Mouse (Mus musculus) heart, postnatal 36 days (tissue): ENCODE results near the gene Tmem98. TPM values are rescaled to one million over a fixed set of nuclear protein-coding genes. Genes with fewer than 3 reads are reported as not detected.
A peak's percentile ranks its signal among the peaks of the same experiment; 100 is the strongest.

Experiments
- DNase-seq, 2 experiments: peaks; one replicate each; pipeline ENCODE4 v3.0.0; 2021 to 2022
- intact Hi-C: fragments of 180-260 bp; cut with DNase I; formaldehyde crosslinking; loops from one replicate; pipeline ENCODE4 v1.15.1; 2025
- total RNA-seq, 2 experiments: library from RNA; stranded (reverse); gene quantifications; 2 replicates each; pipeline ENCODE4 v1.2.3; 2021

The Tmem98 gene
- total RNA-seq, 2 experiments from 2014 or later: 14.9 to 18.3 TPM

DNA sequence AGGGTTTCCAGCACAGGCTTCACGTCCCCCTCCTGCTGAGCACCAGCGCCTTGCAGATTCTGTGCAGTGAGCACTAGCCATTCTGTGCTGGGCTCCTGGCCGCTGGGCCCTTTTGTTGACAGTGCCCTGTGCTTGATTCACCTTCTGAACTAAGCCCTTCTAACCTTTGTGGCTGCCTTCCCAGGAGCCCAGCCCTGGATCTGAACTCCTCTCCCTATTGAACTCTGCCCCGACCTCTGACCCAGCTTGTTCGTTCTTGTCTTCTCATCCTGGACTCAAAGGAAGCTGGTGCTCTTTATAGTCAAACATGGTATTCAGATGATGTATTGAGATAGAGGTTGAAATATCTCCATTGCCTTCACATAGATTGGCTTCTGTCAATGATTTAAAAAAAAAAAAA is 38.2 kb downstream of the Tmem98 start:
- intact Hi-C loops: no loop called here

GRCm38 (mm10) chr11:80851859-80852258 is 41.9 kb downstream of the Tmem98 start:
- intact Hi-C loops: loop anchor here (1.0 kb wide), 1 partner anchor 156 kb away; no protein-coding TSS in a partner anchor
- peak; percentile 17 to 28 for DNase-seq

More for the DNA sequence above, 38.2 kb downstream of the Tmem98 start:
- no peak for DNase-seq

DNA sequence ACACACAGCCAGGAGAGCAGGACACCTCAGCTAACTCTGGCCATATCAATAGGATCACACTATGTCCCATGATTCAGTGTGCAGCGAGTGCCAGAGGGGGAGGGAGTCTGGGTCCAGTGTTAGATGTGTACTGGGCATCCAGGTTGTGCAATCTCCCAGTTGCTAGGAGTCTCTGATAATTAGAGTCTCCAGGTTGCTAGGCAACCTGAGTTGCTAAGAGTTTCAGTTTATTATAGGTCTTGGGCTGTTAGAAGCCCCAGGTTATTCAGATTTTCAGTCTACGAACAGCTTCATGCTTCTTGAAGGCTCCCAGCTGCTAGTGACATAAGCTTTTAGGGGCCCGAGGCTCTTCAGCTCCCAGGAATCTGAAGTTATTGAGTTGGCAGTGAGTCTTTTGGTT is 43.0 kb downstream of the Tmem98 start:
- intact Hi-C loops: no loop called here

DNA sequence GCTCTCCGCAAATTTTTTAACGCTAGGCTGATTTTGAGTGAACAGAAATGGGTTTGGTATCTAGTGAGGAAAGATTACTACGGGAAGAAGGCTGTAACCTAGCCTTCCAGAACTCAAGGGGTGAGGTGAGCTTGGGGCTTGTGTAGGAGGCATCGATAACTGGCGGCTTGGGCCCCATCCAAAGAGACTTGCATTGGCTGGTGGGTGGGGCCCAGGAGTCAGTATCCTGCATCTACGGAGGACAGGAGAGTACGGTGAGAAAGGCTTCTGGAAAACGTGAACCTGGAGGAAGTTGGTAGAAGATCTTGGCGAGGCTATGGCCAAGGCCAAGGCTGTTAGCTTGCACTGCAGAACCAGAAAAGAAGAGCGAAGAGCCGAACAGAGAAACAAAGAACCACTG is 44.5 kb downstream of the Tmem98 start:
- DNase-seq: no peak
- intact Hi-C loops: no loop called here

More for the DNA sequence above, 43.0 kb downstream of the Tmem98 start:
- no peak for DNase-seq

DNA sequence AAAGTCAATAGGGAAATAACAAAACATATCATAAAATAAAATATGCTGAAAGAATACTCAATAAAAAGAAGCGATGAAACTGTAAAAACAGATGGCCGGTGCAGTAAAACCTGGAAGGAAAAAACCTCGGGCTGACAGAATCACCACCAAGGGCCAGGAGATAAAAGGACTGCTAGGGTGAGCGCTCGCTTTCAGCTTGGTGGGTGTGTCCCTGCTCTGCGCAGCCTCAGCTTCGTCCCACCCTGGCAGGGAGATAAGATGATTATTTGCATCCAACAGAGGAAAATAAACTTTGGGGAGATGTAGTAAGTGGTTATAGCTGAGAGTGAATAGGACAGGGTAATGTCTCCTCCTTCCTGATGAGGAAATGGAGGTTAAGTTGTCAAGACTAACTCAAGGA is 44.9 kb downstream of the Tmem98 start:
- DNase-seq: no peak
- intact Hi-C loops: no loop called here

DNA sequence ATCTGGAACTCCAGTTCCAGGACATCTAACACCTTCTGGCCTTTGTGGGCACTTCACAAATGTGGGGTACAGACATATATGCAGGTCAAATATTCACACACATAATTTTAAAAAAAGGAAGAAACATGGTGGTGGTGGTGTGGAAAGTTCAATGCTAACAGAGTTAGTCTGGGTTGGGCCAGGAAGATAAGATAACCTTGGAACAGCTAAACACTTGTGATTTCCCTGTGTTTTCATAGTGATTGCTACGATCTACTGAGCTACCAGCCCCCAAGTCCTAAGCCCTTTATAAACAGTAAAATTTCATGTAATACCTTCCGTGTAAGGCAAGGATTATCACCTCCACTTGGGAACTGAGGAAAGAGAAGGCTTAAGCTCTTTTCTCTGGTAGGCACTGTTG is 46.9 kb downstream of the Tmem98 start:
- intact Hi-C loops: no loop called here
- DNase-seq: no peak

GRCm38 (mm10) chr11:80858065-80858464 is 48.1 kb downstream of the Tmem98 start, which contains the start of gene Spaca3:
Gene Spaca3, plus strand, starts transcription at chr11:80858365.
- DNase-seq: no peak
- intact Hi-C loops: no loop called here

DNA sequence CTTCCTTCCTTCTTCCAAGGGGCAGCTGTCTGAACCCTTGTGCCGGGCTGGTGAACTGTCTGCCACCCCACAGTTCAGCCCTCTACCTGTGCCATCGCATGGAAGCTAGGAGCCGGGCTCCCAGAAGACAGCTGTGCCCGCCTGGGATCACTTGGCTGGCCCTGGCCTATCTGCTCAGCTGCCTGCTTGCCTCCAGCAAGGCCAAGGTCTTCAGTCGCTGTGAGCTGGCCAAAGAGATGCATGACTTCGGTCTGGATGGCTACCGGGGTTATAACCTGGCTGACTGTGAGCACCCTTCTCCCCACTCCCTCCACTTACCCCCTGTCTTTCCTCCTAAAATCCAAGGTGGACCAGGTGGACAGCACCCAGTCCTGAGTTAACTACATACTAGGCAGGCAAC is 53.0 kb downstream of the Tmem98 start:
- DNase-seq: no peak
- intact Hi-C loops: no loop called here

GRCm38 (mm10) chr11:80868039-80868438 is 58.1 kb downstream of the Tmem98 start:
- DNase-seq: no peak
- intact Hi-C loops: no loop called here

Other genes with a start within 250 kb of the Tmem98 start
- gene Myo1d, start 30.1 kb upstream of the Tmem98 start, total RNA-seq: 10 to 100 TPM in 1 of 2 experiments, 1 to 10 TPM in 1; 9.4 to 10.2 TPM
- not detected for gene Spaca3, start 48.2 kb downstream of the Tmem98 start, total RNA-seq